Mouse (Mus musculus): ENCODE results near the gene Rpl13a. TPM values are rescaled to one million over a fixed set of nuclear protein-coding genes. Genes with fewer than 3 reads are reported as not detected.

Rpl13a gene
- total and polyA plus RNA-seq, 3 experiments = 1,478 to 6,084 (median 2,356) TPM

DNA sequence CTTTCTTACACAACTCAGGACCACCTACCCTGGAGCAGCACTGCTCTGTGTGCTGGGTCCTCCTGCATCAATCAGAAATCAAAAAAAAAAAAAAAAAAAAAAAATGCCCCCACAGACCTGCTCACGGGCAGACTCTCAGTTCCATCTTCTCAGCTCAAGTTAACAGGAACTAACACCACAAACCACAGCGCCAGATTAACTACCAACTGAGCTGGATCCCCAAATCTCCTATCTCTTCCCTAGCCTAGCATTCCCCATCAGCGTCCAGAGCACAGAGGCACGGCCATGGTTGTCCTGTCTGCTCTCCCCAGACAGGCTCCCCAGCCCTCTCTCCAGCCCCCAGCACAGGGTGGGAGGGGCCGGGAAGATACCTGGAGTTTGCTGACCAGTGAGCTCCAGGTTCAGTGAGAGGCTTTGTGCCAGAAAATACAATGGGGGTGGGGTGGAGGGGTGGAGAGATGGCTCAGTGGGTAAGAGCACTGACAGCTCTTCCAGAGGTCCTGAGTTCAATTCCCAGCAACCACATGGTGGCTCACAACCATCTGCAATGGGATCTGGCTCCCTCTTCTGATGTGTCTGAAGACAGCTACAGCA lies 21.4 kb downstream of the Rpl13a start:
- H3K27me3 ChIP-seq (ENCODE audit: insufficient read depth, low read length) = peaks cover 50% of the 10 kb centered on the region
- no peak overlapping the region for H3K4me3 ChIP-seq (ENCODE audit: low read depth, low read length)
- H3K4me1 ChIP-seq (ENCODE audit: insufficient read depth, low read depth, low read length) = peaks cover 20% of the 10 kb centered on the region
- DNase-seq (ENCODE audit: low spot score) = no peak
- no peak for ATAC-seq (ENCODE audit: extremely low read depth, insufficient number of reproducible peaks, low FRiP score, poor library complexity, severe bottlenecking)
- no peaks in the 10 kb centered on the region for H3K9me3 ChIP-seq (replicated peaks)
- H3K36me3 ChIP-seq (replicated peaks) = no peaks in the 10 kb centered on the region
- TF ChIP-seq GATA2 (IDR thresholded peaks at IDR 0.05; ENCODE audit: borderline replicate concordance, low read depth, low read length) (no peak), CTCF (IDR thresholded peaks at IDR 0.05; ENCODE audit: low read depth, low read length) (no peak), TAL1 (conservative IDR thresholded peaks at IDR 0.05; ENCODE audit: low read depth, low read length) (no peak), GATA1 (IDR thresholded peaks at IDR 0.05; ENCODE audit: borderline replicate concordance, low read length) (no peak), POLR2AphosphoS5 (IDR thresholded peaks at IDR 0.05; ENCODE audit: insufficient replicate concordance, low read depth, low read length) (no peak)

DNA sequence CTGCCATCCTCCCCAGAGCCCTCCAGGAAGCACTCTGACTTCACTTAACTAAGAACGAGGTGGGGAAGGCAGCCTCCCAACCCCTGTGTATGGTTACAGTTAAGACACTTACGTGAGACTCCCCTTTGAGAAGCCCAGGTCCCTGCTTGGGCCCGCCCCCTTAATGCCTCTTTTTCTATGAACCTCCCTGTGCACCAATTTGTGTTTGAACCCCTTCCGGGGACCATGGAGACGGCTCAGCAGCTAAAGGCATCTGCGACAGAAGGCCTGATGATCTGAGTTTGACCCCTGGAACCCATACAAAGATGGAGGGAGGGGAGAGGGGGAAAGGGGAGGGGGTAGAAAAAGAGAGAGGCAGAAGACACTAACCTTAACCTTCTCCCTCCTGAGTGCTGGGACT lies 22.1 kb downstream of the Rpl13a start:
- DNase-seq (ENCODE audit: low spot score) = no peak
- Histone ChIP-seq H3K9me3 (replicated peaks) (no peaks in the 10 kb centered on the region), H3K27me3 (ENCODE audit: insufficient read depth, low read length) (peaks cover 57% of the 10 kb centered on the region), H3K4me3 (ENCODE audit: low read depth, low read length) (no peak overlapping the region), H3K4me1 (ENCODE audit: insufficient read depth, low read depth, low read length) (peaks cover 15% of the 10 kb centered on the region), H3K36me3 (replicated peaks) (no peaks in the 10 kb centered on the region)
- TF ChIP-seq CTCF (IDR thresholded peaks at IDR 0.05; ENCODE audit: low read depth, low read length) (no peak), TAL1 (conservative IDR thresholded peaks at IDR 0.05; ENCODE audit: low read depth, low read length) (no peak), POLR2AphosphoS5 (IDR thresholded peaks at IDR 0.05; ENCODE audit: insufficient replicate concordance, low read depth, low read length) (no peak), GATA2 (IDR thresholded peaks at IDR 0.05; ENCODE audit: borderline replicate concordance, low read depth, low read length) (no peak), GATA1 (IDR thresholded peaks at IDR 0.05; ENCODE audit: borderline replicate concordance, low read length) (no peak)
- no peak for ATAC-seq (ENCODE audit: extremely low read depth, insufficient number of reproducible peaks, low FRiP score, poor library complexity, severe bottlenecking)

DNA sequence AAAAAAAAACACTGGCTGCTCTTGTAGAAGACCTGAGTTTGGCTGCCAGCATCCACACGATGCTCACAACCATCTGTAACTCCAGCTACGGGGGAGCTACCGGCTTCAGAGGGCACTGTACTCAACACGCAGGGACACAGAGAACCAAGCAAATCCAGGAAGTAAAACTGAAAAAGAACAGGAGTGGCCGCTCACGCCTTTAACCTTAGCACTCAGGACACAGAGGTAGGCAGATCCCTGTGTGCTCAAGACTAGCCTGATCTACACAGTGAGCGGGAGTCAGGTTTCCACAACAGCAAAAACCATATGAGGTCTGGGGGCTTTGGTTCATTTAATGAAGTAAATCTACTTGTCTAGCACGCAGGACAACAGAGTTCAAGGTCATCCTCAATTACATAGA lies 23.1 kb downstream of the Rpl13a start:
- H3K27me3 ChIP-seq (ENCODE audit: insufficient read depth, low read length) = peaks cover 55% of the 10 kb centered on the region
- DNase-seq (ENCODE audit: low spot score) (no peak), ATAC-seq (ENCODE audit: extremely low read depth, insufficient number of reproducible peaks, low FRiP score, poor library complexity, severe bottlenecking) (no peak)
- TF ChIP-seq TAL1 (conservative IDR thresholded peaks at IDR 0.05; ENCODE audit: low read depth, low read length) = no peak
- no peak for TF ChIP-seq GATA1 (IDR thresholded peaks at IDR 0.05; ENCODE audit: borderline replicate concordance, low read length)
- TF ChIP-seq POLR2AphosphoS5 (IDR thresholded peaks at IDR 0.05; ENCODE audit: insufficient replicate concordance, low read depth, low read length) = no peak
- no peak for TF ChIP-seq GATA2 (IDR thresholded peaks at IDR 0.05; ENCODE audit: borderline replicate concordance, low read depth, low read length)
- TF ChIP-seq CTCF (IDR thresholded peaks at IDR 0.05; ENCODE audit: low read depth, low read length) = no peak
- no peak overlapping the region for H3K4me3 ChIP-seq (ENCODE audit: low read depth, low read length)
- H3K4me1 ChIP-seq (ENCODE audit: insufficient read depth, low read depth, low read length) = peaks cover 12% of the 10 kb centered on the region
- H3K9me3 ChIP-seq (replicated peaks) = no peaks in the 10 kb centered on the region
- no peaks in the 10 kb centered on the region for H3K36me3 ChIP-seq (replicated peaks)

GRCm38 (mm10) chr7:45104941-45105340 lies 23.6 kb downstream of the Rpl13a start:
- Histone ChIP-seq H3K9me3 (replicated peaks) (no peaks in the 10 kb centered on the region), H3K27me3 (ENCODE audit: insufficient read depth, low read length) (peaks cover 55% of the 10 kb centered on the region), H3K4me1 (ENCODE audit: insufficient read depth, low read depth, low read length) (peaks cover 10% of the 10 kb centered on the region), H3K4me3 (ENCODE audit: low read depth, low read length) (no peak overlapping the region), H3K36me3 (replicated peaks) (no peaks in the 10 kb centered on the region)
- DNase-seq (ENCODE audit: low spot score) = no peak
- no peak for ATAC-seq (ENCODE audit: extremely low read depth, insufficient number of reproducible peaks, low FRiP score, poor library complexity, severe bottlenecking)
- TF ChIP-seq GATA1 (IDR thresholded peaks at IDR 0.05; ENCODE audit: borderline replicate concordance, low read length) = no peak

- Histone ChIP-seq H3K36me3 (replicated peaks) (no peaks in the 10 kb centered on the region), H3K9me3 (replicated peaks) (no peaks in the 10 kb centered on the region), H3K27me3 (ENCODE audit: insufficient read depth, low read length) (peaks cover 55% of the 10 kb centered on the region), H3K4me1 (ENCODE audit: insufficient read depth, low read depth, low read length) (peaks cover 12% of the 10 kb centered on the region), H3K4me3 (ENCODE audit: low read depth, low read length) (no peak within 1 kb of the TSS)
- DNase-seq (ENCODE audit: low spot score) = no peak
- no peak for ATAC-seq (ENCODE audit: extremely low read depth, insufficient number of reproducible peaks, low FRiP score, poor library complexity, severe bottlenecking)
- TF ChIP-seq POLR2AphosphoS5 (IDR thresholded peaks at IDR 0.05; ENCODE audit: insufficient replicate concordance, low read depth, low read length) = no peak
- TF ChIP-seq GATA2 (IDR thresholded peaks at IDR 0.05; ENCODE audit: borderline replicate concordance, low read depth, low read length) = no peak
- no peak for TF ChIP-seq CTCF (IDR thresholded peaks at IDR 0.05; ENCODE audit: low read depth, low read length)
- no peak for TF ChIP-seq GATA1 (IDR thresholded peaks at IDR 0.05; ENCODE audit: borderline replicate concordance, low read length)
- no peak for TF ChIP-seq TAL1 (conservative IDR thresholded peaks at IDR 0.05; ENCODE audit: low read depth, low read length)
Observed at GRCm38 (mm10) chr7:45103652-45104180, 24.8 kb downstream of the Rpl13a start, which contains the start of gene Fcgrt. TSS of gene Fcgrt (minus strand) at chr7:45103851.

DNA sequence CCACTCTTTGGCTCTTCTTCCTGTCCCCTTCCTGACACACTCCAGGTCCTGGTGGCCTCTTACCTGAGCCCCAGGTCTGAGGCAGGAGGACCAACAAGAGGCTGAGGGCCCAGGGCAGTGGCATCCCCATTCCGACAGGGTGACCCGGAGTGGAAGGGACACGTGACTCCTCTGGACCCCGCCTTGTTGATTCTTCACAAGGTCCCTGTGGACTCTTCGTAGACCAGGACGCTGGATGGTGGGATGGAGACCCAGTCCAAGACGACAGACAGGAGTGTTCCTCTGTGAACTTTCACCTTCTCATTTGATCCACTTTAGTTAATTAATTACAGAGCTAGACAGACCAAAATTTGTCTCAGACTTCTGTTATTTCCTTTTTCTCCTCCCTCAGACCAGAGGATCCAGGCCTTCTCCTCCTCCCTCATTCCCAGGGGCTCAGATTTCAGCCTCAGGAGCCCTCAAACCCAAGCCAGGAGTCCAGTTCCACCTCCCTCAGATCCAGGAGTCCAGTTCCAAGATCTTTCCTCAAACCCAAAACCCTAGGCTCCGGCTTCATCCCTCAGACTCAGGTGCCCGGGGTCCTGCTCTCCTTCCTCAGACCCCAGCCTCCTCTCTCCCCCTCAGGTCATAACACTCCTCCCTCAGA lies 25.5 kb downstream of the Rpl13a start:
- TF ChIP-seq GATA2 (IDR thresholded peaks at IDR 0.05; ENCODE audit: borderline replicate concordance, low read depth, low read length) (no peak), TAL1 (conservative IDR thresholded peaks at IDR 0.05; ENCODE audit: low read depth, low read length) (no peak), GATA1 (IDR thresholded peaks at IDR 0.05; ENCODE audit: borderline replicate concordance, low read length) (no peak), POLR2AphosphoS5 (IDR thresholded peaks at IDR 0.05; ENCODE audit: insufficient replicate concordance, low read depth, low read length) (no peak), CTCF (IDR thresholded peaks at IDR 0.05; ENCODE audit: low read depth, low read length) (no peak)
- no peaks in the 10 kb centered on the region for H3K9me3 ChIP-seq (replicated peaks)
- DNase-seq (ENCODE audit: low spot score) (no peak), ATAC-seq (ENCODE audit: extremely low read depth, insufficient number of reproducible peaks, low FRiP score, poor library complexity, severe bottlenecking) (no peak)
- H3K36me3 ChIP-seq (replicated peaks) = no peaks in the 10 kb centered on the region
- peaks cover 15% of the 10 kb centered on the region for H3K4me1 ChIP-seq (ENCODE audit: insufficient read depth, low read depth, low read length)
- peaks cover 55% of the 10 kb centered on the region for H3K27me3 ChIP-seq (ENCODE audit: insufficient read depth, low read length)
- no peak overlapping the region for H3K4me3 ChIP-seq (ENCODE audit: low read depth, low read length)
